Mouse (Mus musculus) gastrocnemius, postnatal 10 days (tissue): ENCODE results near the gene AL731706.2. TPM values are rescaled to one million over a fixed set of nuclear protein-coding genes. Genes with fewer than 3 reads are reported as not detected.

ENCODE experiments used
- total RNA-seq, 2 experiments: library from RNA; stranded (reverse); gene quantifications; 2 replicates each; pipeline ENCODE4 v1.2.3; 2021

Gene AL731706.2
- total RNA-seq, 2 experiments from 2014 or later: 11.2 to 19.3 TPM

Other genes starting within 250 kb of the AL731706.2 start
- gene Snap25, start 172.2 kb downstream of the AL731706.2 start, total RNA-seq: 1 to 10 TPM in 1 of 2 experiments, under 1 TPM in 1; 0.92 to 1.4 TPM
- gene Slx4ip, start 5.5 kb upstream of the AL731706.2 start, total RNA-seq: 1 to 10 TPM; 2.5 to 2.6 TPM
- gene AL731706.1, start 5.7 kb upstream of the AL731706.2 start, total RNA-seq: 10 to 100 TPM; 11.4 to 16.9 TPM
- 10 to 100 TPM; 18.6 to 23.8 TPM for gene Mkks, start 5.7 kb upstream of the AL731706.2 start, total RNA-seq
- gene Jag1, start 231.0 kb upstream of the AL731706.2 start, total RNA-seq: 10 to 100 TPM; 10.6 to 16.7 TPM